Mouse (Mus musculus): Measurements from ENCODE around the gene Ube2e2.

GRCm38 (mm10) chr14:18601927-18602326 lies 292.1 kb downstream of the Ube2e2 start:
- TF ChIP-seq CTCF (IDR thresholded peaks at IDR 0.05), result no peak
- no peak for TF ChIP-seq POLR2A (IDR thresholded peaks at IDR 0.05; ENCODE audit: insufficient read depth, low read depth, low read length)

Data from heart, adult 2 months (tissue).